Mouse (Mus musculus) limb, embryonic 14.5 days (tissue): Measurements from ENCODE around the gene Anxa7. TPM values are rescaled to one million over a fixed set of nuclear protein-coding genes. Genes with fewer than 3 reads are reported as not detected.
A peak's percentile ranks its signal among the peaks of the same experiment; 100 is the strongest.

Experiments
- ATAC-seq: fragments of 200-750 bp; cut with Nextera tagmentation; 2 replicates; pipeline ENCODE4 v1.8.0; 2017; ENCODE audit warnings: low read depth, moderate number of reproducible peaks, moderate TSS enrichment; ENCODE audit not compliant: low FRiP score
- DNase-seq: peaks from one replicate; pipeline ENCODE4 v3.0.0-alpha.2; 2015; ENCODE audit warnings: low spot score
- H3K27ac ChIP-seq: fragments of 300-500 bp; sonication (generic); replicated peaks from 2 replicates; pipeline ENCODE4 v1.5.1; 2014; ENCODE audit warnings: low read depth, mild to moderate bottlenecking, low read length, moderate library complexity, mixed read lengths
- H3K27me3 ChIP-seq: fragments of 300-500 bp; sonication (generic); 2 replicates; pipeline ENCODE4 v1.6.1; 2014; ENCODE audit warnings: low read length, mixed read lengths; ENCODE audit not compliant: control insufficient read depth, insufficient read depth
- H3K36me3 ChIP-seq: fragments of 300-500 bp; sonication (generic); 2 replicates; pipeline ENCODE4 v1.6.1; 2014; ENCODE audit warnings: mild to moderate bottlenecking, low read length, moderate library complexity, mixed read lengths; ENCODE audit not compliant: control insufficient read depth, insufficient read depth
- H3K4me1 ChIP-seq: fragments of 300-500 bp; sonication (generic); 2 replicates; pipeline ENCODE4 v1.6.1; 2014; ENCODE audit warnings: antibody characterized with exemption, low read length, mixed read lengths; ENCODE audit not compliant: control insufficient read depth, insufficient read depth
- H3K4me2 ChIP-seq: fragments of 300-500 bp; sonication (generic); replicated peaks from 2 replicates; pipeline ENCODE4 v1.6.1; 2014; ENCODE audit warnings: low read depth, mild to moderate bottlenecking, low read length, moderate library complexity; ENCODE audit not compliant: severe bottlenecking
- H3K4me3 ChIP-seq: fragments of 300-500 bp; sonication (generic); replicated peaks from 2 replicates; pipeline ENCODE4 v1.5.1; 2014; ENCODE audit warnings: low read length
- H3K9ac ChIP-seq: fragments of 300-500 bp; sonication (generic); 2 replicates; pipeline ENCODE4 v1.6.1; 2014; ENCODE audit warnings: mild to moderate bottlenecking, low read depth, low read length, moderate library complexity; ENCODE audit not compliant: severe bottlenecking
- H3K9me3 ChIP-seq: fragments of 300-500 bp; sonication (generic); 2 replicates; pipeline ENCODE4 v1.6.1; 2016; ENCODE audit warnings: low read length; ENCODE audit not compliant: control insufficient read depth
- POLR2A ChIP-seq: fragments of 200-500 bp; IDR thresholded peaks from 2 replicates; pipeline ENCODE4 v1.8.0; 2012; ENCODE audit warnings: inconsistent platforms, mild to moderate bottlenecking, moderate library complexity, borderline replicate concordance; ENCODE audit not compliant: insufficient read depth, insufficient read length; ENCODE audit errors: extremely low read depth
- WGBS: fragments of 180-500 bp; shearing (Covaris S2); extraction: QIAGEN DNeasy Blood & Tissue Kit; methylation state at CpG from one replicate; pipeline ENCODE4 v1.1.7; 2014; 5-methylcytosine and 5-hydroxymethylcytosine counted together
- polyA plus RNA-seq, 2 experiments: library from polyadenylated mRNA; depleted of rRNA in 1 of 2; stranded (reverse) in 1 of 2; unstranded in 1 of 2; fragments of >200 nt; fragmentation: Nextera tagmentation in 1 of 2; extraction: Ambion mirVana in 1 of 2; gene quantifications; 2 replicates each; pipeline versions ENCODE4 v1.2.1 to v1.2.3; 2012 to 2014

The Anxa7 gene
- polyA plus RNA-seq, 2 experiments = 46.5 to 52.8 TPM

DNA sequence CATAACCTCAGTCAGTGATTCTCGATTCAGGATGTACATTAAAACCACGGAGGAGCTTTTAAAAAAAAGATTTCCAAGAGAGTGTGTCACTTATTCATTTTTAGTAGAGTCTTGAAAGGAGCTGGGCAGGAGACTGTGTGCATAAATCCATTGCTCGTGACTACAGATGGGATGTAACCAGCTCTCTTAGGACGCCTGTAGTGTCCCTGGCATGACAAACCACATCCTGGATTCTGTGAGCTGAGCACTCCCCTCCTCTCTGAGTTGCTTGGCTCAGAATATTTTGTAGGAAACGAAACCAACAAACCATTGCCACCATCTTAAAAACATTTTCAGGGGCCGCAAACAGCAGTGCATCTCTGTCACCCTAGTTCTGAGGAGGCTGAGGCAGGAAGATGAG, 43.0 kb downstream of the Anxa7 start:
- Histone ChIP-seq H3K9me3 (no peaks in the 10 kb centered on the region), H3K4me2 (no peak overlapping the region), H3K36me3 (no peaks in the 10 kb centered on the region), H3K9ac (no peak overlapping the region), H3K4me3 (no peak overlapping the region), H3K27ac (no peak overlapping the region), H3K4me1 (no peaks in the 10 kb centered on the region), H3K27me3 (no peaks in the 10 kb centered on the region)
- no peak for ATAC-seq
- DNase-seq = no peak
- no peak for TF ChIP-seq POLR2A
- 70% methylated on average over 6 of the region's 6 CpGs for WGBS

DNA sequence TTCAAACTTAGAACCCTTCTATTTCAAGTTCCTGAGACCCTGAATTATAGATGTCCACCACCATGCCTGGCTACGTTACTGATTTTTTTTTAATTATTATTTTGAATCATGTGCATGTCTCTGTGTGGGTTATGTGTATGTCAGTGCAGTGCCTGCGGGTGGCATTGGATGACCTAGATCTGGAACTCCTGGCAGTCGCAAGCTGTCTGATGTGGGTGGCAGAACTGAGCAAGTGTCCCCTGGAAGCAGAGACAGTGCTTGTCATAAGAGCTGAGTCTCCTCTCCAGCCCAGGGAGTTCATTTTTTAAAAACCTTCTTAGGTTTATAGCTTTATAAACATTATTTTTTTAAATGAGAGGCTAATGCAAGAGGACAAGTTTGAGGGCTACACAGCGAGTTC, 47.5 kb downstream of the Anxa7 start:
- no peaks in the 10 kb centered on the region for H3K27me3 ChIP-seq
- no peaks in the 10 kb centered on the region for H3K9me3 ChIP-seq
- H3K36me3 ChIP-seq = no peaks in the 10 kb centered on the region
- WGBS = 88% methylated on average over 4 of the region's 4 CpGs
- no peak overlapping the region for H3K9ac ChIP-seq
- H3K4me1 ChIP-seq = no peaks in the 10 kb centered on the region
- ATAC-seq = no peak
- no peak for TF ChIP-seq POLR2A
- H3K4me3 ChIP-seq = no peak overlapping the region
- DNase-seq = no peak
- no peak overlapping the region for H3K27ac ChIP-seq
- H3K4me2 ChIP-seq = no peak overlapping the region

DNA sequence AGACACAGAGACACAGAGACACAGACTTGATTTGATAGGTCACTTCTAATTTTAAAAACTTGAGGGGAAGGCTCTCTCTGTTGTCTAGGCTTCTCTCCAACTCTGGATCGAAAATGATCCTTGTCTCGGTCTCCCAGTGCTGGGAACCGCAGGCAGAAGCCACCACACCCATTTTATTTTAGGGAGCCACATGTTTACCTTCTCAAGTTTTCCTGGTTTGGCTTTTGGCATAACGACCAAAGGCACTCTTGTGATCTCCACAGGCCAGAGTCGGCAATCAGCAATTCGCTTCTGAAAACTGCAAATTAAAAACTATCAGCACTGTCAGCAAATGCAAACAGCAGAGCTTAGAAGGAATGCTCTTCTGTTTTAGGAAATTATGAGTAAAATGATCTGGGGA, 48.2 kb downstream of the Anxa7 start:
- no peak overlapping the region for H3K4me3 ChIP-seq
- H3K27ac ChIP-seq = no peak overlapping the region
- no peaks in the 10 kb centered on the region for H3K9me3 ChIP-seq
- no peak for TF ChIP-seq POLR2A
- no peaks in the 10 kb centered on the region for H3K4me1 ChIP-seq
- no peaks in the 10 kb centered on the region for H3K36me3 ChIP-seq
- WGBS = 63% methylated on average over 6 of the region's 6 CpGs
- H3K4me2 ChIP-seq = no peak overlapping the region
- peak; percentile 6 for DNase-seq
- ATAC-seq = no peak
- H3K27me3 ChIP-seq = no peaks in the 10 kb centered on the region
- H3K9ac ChIP-seq = no peak overlapping the region

DNA sequence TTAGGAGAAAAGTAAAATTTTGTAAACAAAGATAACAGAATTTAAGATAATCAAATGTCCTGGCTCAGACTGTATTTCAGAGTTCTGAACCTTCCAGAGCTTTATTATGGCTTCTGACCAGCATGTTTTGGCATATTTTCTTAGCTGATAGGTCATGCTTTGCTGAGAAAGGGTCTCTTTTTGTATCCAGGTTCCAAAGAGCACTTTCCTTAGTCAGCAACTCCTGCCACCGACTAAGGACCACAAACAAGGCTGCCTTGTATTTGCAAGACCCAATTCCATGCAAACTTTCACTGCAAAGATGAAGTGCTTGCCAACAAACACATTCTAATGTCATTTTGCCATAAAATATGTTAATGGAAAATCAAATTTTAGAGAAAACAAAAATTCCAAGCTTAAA, 50.1 kb downstream of the Anxa7 start:
- Histone ChIP-seq H3K4me2 (no peak overlapping the region), H3K27ac (no peak overlapping the region), H3K36me3 (no peaks in the 10 kb centered on the region), H3K9me3 (no peaks in the 10 kb centered on the region), H3K4me3 (no peak overlapping the region), H3K27me3 (no peaks in the 10 kb centered on the region), H3K4me1 (no peaks in the 10 kb centered on the region), H3K9ac (no peak overlapping the region)
- 53% methylated on average over 1 of the region's 1 CpGs for WGBS
- DNase-seq (no peak), ATAC-seq (no peak)
- no peak for TF ChIP-seq POLR2A

DNA sequence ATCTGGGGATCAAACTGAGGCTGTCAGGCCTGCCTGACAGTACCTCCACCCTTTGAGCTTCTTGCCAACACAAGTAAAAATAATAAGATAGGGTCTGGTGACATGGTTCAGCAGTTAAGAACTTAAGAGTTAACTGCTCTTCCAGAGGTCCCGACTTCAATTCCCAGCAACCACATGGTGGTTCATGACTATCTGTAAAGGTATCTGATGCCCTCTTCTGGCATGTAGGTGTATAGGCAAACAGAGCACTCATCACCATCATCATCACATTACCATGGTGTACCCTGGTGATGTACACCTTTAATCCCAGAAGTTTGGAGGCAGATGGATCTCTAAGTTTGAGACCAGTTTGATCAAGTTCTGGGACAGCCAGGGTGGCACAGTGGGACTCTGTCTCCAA, 51.3 kb downstream of the Anxa7 start:
- Histone ChIP-seq H3K27me3 (no peaks in the 10 kb centered on the region), H3K9me3 (no peaks in the 10 kb centered on the region), H3K4me2 (no peak overlapping the region), H3K36me3 (no peaks in the 10 kb centered on the region), H3K27ac (no peak overlapping the region), H3K4me3 (no peak overlapping the region), H3K4me1 (no peaks in the 10 kb centered on the region), H3K9ac (no peak overlapping the region)
- 24% methylated on average over 1 of the region's 1 CpGs for WGBS
- TF ChIP-seq POLR2A = no peak
- ATAC-seq (no peak), DNase-seq (no peak)

DNA sequence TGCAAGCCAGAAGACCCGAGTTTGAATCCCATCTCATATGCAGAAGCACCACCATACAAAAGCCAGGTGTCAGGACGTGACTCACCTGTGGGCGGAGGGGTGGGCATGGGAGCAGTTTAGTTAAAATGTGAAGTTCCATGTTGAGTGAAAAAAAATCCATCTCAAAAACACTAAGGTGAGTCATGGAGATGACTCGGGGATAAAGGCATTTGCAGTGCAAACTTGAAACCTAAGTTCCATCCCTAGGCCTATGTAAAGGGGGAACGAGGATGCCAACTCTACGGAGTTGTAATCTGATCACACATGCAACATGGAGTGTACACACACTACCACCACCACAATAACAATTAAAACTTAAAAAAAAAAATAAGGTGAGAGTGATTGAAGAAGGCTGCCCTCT, 56.9 kb downstream of the Anxa7 start:
- Histone ChIP-seq H3K9ac (no peak overlapping the region), H3K36me3 (no peaks in the 10 kb centered on the region), H3K27me3 (no peaks in the 10 kb centered on the region), H3K27ac (no peak overlapping the region), H3K4me2 (no peak overlapping the region), H3K9me3 (no peaks in the 10 kb centered on the region), H3K4me1 (no peaks in the 10 kb centered on the region), H3K4me3 (no peak overlapping the region)
- 89% methylated on average over 6 of the region's 6 CpGs for WGBS
- ATAC-seq (no peak), DNase-seq (no peak)
- TF ChIP-seq POLR2A = no peak
